Mouse (Mus musculus) layer of hippocampus, adult 11-12 months (tissue): ENCODE data around the gene Mast4.
A peak's percentile ranks its signal among the peaks of the same experiment; 100 is the strongest.

Experiments used
- DNase-seq: peaks from one replicate; pipeline ENCODE4 v3.0.0; 2022; ENCODE audit warnings: low spot score

Mast4 gene

DNA sequence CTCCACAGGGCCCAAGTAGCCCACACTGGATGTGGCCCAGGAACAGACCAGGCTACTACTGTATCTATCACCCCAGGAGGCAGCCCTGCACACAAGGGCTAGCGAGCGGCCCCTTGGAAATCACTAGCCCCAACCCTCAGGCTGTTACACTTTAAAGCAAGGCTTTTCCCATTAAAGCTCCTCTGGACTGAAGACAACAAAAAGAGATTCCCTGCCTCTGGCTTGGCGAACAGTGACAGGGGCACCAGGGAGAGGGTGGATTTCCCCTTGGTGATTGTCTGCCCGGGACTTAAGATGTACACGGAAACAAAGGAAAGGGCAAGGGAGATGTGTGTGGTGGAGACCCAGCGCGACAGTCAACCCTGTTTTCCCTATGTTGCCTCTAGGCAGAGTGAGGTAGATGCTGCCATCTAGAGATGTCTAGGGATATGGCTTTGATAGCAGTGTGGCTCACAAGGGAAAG lies 213.6 kb downstream of the Mast4 start:
- peak; percentile 29 for DNase-seq

DNA sequence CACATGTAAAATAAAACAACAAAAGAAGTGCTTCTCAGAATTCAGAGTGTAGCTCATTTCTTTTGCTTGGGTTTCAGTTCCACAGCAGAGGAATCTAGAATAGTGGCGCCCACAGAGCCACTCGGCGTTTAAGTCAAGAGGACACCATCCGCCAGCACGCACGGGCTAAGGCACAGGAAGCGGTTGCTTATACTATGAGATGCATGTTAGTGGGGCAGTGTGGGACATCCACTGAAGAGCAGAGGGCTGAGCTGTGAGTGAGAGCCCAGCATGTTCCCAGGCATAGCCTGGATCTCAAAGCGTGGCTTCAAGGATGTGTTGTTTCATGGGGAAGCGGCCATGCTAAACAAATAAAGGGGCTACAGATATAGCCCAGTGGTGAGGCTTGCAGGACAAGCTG lies 214.6 kb downstream of the Mast4 start:
- no peak for DNase-seq

DNA sequence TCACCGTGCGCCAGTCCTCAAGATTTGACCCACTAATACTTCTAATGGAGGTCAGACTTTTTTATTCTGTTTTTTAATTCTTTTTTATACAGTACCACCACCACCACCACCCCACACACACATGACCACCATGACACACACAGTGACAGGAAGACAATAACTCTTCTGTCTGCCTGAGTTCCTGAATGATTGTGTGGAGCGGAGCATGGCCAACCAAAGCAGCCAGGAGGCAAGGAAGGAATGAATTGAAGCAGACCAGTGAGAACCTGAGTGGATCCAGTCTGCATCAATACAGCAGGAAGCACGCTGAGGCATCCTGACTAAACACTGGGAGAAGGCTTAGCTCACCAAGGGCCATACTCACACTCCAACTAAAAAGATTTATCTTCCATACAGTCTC lies 219.2 kb downstream of the Mast4 start:
- DNase-seq = no peak

DNA sequence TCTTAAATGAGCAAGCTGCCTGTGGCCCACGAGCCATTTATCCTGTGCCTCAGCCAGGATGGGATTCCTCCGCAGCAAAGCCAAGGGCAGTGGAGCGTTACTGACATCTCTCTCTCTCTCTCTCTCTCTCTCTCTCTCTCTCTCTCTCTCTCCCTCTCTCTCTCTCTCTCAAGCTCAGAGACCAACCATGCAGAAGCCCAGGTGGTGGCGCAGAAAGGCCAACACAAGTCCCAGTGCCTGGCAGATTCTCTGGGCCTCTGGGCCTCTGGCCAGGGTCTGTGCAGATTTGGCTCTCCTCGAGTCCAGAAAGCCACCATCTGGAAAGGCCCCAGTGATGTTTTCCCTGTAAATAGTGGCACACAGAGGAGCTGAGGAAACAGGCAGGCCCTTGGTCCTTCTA lies 220.0 kb downstream of the Mast4 start:
- DNase-seq = peak; percentile 58

DNA sequence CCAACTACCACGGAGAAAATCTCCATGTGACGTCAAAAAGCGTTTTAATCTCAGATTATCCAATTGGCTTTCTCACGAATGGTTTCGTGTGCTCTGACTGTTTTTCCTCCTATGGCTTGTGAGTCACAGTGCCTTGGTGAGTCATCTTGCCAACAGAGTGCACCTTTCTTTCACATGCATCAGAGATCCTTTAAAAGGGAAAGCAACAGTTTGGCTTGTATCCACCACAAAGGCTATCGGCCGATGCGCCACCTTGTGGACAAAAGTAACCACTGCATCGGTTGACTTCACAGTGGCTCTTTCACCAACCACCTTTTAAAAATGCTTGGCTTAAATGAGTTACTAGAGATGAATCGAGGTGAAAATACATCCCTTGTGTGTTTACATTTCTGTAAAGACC lies 224.4 kb downstream of the Mast4 start:
- DNase-seq = peak; percentile 79

DNA sequence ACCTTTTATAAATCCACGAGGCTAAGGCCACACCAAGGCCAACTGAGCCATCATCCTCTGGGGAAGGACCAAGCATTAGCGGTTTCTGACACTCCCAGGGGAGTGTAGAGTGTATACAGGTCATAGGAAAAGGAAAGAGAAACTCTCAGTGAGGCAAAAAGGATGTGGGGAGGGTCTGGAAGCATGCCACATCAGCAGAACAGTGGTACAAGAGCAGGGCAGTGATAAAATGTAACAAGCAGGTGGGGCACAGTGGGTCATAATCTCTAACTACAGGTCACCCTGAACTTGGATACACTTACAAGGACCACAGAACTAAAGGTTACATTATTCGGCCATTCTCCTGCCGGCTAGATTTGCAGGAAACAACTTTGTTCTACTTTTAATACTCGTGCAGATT lies 226.9 kb downstream of the Mast4 start:
- no peak for DNase-seq

DNA sequence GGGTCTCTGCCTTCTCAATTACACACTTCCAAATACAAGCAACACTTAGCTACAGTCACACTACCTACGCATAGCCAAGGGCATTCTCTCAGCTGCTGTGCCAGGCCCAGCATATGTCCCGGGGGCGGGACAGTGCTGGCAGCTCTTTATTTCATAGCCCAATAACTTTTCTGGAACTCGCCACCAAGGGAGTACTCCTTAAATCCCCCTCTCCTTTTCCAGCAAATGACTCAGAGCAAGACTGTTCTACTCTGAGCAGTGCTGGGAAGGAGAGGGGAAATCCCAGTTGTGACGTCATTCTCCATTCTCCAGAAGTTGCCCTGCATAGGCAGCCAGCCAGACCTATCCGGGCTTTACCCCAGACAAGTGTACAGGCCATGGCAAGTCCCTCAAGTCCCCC lies 231.7 kb downstream of the Mast4 start:
- peak; percentile 37 for DNase-seq

DNA sequence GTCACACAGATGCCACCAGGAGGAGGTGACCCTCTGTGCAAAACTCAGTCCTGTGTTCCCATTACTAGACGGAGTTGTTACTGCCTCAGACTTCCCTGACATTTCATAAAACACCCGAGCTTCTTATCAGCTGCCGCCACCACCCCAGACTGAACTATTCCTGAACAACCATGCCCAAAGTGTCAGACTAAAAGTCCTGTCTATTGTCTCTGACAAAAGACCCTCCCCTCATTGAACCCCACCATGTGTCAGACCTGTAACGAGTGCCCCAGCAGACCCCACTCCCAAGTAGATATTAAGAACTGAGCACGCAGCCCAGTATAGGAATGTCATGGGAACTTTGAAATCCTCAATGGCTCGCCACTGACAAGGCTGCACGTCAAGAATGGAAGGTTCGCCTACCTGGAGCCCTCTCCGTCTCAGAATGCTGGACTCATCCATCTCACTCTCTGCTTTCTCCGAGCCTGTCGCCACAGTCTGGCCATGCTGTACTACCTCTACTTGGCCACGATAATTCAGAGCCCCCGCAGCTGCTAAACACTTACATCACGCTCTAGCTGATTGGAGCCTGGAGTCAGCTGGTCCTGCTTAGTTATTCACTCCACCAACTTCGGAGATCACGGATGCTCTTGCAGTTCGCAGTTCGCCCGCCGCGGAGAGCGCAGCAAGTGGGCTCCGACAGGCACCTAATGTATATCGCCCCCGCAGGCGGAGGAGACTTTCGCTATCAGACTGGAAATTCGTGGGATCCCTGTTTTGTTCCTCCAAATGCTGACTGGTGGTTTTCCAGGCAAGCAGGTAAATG lies 237.7 kb downstream of the Mast4 start:
- peak; percentile 73 for DNase-seq

DNA sequence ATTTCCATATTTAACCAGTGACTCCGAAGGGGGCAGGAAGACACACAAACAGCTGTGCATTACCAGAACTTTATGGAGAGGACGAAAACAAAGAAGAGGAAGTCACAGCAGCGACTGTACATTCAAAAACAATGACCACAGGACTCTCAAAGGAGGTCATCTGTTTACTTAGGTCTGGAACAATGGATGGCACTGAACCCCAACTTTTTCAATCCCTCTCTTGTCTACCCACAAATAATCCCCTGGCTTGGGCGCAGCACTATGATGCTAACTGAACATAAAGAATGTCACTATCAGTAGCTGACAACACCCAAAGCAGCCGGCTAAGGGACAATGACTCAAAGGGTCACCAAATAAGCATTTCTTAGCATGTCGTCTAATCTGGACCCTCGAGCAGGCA lies 238.8 kb downstream of the Mast4 start:
- no peak for DNase-seq

DNA sequence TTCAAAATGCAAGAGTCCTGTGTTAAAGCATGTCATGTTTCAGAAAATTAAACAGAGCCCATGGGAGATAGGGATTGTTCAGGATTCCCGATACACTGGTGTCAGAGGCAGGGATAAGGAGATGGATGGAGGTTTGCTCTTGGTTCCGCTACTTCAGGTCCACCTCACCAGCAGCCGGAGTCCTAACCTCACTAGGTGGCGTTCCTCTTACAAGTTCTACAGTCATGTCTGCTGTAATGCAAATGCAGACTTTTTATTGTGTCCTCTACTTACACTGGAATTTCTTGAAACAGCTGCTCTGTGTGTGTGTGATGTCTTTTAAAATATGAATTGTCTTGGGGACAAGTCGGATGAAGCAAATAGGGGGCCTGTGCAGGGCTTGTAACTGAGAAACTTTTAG lies 239.7 kb downstream of the Mast4 start:
- DNase-seq = no peak

DNA sequence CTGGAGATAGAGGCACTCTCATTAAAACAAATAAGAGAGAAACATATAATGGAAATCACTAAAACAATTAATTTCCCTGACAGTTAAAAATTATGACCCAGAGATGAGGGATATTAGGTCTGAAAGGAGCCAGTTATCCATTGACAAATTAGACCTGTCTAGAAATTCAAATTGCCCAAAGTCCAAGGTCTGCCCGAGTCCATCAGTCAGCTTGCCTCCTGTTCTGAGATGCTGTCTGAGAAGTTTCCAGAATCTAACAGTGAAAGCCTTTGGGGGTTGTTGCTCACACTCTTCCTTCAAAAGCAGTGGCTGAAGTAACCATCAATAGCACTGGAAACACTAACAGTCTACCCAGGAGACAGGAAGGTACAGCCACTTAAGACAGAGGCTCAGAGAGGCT lies 240.6 kb downstream of the Mast4 start:
- DNase-seq = no peak

DNA sequence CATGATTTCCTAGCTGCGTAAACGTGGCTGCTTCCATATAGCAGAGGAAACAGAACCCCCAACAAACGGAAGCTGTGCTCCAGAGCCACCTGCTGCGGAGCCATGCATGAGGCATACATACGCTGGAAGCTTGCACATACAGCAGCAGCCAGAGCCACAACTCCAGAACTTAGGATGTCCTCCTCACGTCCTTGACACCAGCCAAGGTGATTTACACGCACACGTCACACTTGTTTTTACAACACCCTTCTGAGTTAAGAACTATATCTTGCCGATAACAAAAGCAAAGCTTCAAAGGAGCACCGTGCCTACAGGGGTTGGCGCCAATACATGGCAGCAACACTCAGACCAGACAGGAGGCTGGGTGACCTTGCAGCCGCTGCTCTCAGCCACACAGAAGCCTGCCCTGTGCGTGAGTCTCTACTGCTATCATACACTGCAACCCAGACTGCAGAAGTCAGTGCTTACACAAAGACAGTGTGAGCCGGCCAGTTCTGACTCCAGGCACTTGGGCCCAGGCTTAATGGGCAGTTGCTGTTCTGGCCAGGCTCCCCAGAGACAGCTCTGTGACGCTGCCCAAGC lies 248.7 kb downstream of the Mast4 start:
- no peak for DNase-seq

DNA sequence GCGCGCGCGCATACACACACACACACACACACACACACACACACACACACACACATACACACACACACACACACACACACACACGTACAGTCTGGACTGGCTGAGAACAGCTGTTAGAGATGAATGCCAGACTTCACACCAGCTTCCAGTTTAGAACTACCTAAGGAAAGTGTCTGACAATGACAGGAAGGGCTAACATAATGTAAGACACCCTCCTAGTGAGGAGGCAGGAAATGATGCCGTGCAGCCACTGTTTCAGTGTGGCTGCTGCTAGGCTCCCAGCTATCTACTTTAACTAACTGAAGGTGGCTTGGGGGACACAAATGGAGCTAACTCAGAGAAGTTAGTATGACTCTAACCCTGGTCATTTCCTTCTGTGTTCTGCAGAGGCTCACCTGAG lies 251.4 kb downstream of the Mast4 start:
- DNase-seq = no peak

DNA sequence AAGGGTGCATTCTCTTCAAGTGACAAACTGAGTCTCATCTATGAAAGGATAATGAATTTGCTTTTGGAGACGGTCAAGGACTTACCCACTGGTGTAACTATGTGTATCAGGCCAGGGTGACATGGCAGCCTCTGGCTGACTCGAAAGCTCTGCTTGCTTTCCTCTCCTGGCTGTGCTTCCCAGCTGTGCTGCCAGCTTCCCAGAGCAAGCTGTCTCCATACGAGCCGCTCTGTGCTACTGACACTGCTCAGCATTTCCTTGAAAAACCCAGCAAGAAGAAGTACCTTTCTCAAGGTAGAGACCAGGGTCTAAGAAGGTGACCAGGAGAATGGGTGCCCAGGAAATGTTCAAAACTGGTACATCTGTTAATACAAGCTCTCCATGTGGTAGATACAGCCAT lies 254.5 kb downstream of the Mast4 start:
- DNase-seq = no peak

DNA sequence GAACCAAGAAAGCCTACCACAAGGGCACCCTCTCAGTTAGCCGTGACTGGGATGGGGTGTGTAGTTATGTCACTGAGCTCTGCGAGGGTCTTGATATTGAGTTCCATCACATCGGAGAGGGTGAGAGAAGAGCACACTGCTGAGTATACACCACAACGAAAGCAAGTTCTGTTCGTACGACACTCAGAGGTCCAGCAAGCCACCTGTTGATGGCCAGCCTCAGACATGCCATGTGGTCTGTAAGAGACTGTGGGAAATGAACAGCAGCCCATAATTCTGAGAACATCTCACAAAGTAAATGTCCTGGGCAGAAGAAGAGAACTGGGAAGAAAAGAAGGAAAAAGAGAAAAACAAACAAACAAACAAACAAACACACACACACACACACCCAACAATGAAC lies 255.5 kb downstream of the Mast4 start:
- DNase-seq = no peak

DNA sequence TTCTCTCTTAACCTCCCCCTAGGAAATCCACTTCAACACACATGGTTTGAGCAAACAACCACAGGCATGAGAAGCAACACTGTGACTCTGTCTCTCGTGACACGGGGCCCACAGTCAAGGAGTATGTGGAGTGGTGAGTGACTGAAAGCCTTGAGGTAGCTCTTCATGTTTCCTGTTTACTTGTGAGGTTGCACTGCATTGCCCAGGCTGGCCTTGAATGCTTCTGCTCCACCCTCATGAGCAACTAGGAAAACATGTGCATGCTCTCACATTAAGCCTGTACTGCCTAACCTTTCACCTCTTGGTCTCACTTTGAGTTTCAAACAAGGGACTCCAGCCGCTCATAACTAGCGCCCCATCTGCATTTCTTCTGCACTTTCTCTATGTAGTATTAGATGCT lies 260.8 kb downstream of the Mast4 start:
- no peak for DNase-seq

DNA sequence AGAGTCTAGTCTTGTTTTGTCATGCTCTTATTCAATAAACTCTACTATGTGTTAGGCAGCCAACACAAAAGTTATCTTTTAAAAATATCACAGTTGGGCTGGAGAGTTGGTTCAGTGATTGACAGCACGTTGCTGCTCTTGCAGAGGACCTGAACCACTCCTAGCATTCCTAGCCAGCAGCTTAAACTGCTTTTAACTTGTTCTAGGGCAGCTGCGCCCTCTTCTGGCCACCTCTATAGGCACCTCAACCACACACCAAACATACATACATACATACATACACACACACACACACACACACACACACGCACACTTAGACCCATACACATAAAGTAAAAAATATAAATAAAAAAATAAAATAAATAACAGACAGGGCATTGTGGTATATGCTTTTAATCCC lies 262.5 kb downstream of the Mast4 start:
- no peak for DNase-seq

DNA sequence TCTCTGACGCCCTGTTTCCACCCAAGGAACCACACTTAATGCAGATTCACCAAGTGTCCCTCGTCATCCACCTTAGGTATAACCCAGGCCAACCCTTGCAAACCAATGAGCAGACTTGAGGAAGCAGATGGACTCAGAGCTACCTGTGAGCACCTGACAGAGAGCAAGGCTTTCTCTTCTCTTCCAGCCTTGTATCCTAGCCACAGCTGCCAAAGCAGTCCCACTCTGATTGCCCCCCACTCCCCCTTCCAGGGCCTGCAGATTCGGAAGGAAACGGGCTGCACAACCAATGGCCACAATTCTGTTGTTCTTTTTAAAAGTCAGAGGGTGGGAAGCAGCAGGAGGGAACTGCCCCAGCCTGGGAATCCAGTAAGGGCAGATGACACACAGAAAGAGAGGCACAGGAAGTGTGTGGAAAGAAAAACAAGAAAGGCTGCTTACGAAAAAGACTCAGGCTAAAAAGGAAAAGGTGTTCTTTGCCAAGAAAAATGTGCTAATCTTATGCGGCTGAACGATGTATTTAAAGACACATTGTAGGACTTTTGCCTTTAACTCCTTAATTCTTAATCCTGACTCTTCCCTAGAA lies 266.6 kb downstream of the Mast4 start:
- no peak for DNase-seq

DNA sequence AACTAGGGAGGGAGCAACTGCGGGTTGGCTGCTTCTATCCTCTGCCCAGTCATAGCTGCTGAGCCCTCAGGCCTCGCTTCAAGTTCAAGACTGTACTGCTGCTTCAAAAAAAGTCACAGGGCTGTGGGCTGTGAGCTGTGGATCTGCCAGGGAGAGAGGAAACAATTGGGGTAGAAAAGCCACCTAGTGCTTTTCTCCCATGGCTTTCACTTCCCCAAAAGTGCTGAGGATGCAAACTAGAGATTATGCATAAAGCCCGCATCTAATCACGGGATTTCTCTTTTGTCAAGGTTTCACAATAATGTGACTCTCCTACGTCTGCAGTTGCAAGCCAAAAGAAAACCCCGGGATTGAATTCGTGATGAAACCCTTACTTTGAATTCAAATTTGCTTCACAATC lies 268.9 kb downstream of the Mast4 start:
- DNase-seq = no peak

DNA sequence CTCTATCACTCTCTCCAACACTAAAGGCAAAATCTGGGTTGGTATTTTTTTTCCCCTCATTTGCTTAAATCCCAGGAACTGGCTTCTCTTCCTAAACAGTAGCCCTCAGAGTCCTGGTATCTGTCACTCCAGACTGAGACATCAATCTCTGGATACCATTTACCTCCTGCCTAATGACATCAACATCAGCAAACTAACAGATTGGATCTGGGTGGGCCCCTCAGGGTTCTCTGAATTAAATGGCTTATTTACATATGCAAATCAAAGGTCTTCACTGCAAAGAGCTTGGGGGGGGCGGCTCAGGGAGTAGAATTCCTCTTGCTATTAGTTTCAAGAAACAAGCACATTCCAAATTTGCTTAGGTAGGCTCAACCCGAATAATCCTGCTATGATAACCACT lies 272.6 kb downstream of the Mast4 start:
- no peak for DNase-seq

DNA sequence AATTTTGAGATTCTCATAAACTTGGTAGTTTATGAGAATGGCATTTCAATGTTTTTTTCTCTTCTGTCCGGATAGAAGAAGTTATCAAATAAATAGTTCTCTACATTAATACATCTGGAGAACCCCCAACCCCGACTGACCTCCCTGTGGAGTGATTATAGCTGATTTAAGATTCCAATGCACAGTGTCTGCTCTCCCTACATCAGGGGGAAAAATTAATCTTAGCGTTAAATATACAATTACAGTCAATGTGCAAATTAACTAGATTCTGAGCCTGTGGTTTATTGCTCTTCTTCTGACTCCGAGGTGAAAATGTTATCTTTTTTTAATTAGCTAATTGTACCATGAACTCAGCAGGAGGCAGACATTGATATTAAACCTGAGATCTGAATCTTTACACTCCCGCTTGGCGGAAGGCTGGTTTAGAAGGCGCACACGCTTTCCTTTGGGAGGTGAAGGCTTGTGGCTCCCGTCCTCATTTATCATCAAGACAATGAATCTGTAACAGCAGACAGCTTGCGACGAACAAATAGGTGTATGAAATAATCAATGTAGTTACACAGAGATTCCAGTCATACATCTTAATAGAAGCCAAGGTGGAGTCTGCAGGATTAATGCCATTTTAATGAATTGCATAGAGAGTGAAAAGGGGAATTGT lies 274.2 kb downstream of the Mast4 start:
- DNase-seq = no peak

DNA sequence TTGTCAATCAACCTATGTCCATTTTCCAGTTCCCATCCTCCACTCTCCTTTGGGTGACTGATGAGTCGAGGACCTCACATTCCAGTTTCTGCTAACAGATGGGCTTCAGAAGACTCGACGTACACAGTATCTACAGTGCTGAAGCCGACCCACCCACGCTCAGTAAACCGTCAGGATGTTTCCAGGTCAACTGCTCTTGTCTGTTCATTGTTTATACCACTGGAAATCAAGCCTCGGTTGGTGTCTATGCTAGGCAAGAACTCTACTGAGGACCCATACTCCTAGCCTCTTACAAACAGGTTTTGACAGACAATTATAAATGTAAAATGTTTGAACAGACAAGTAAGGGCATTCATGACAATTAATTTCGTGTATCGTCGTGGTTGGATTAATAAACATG lies 277.8 kb downstream of the Mast4 start:
- no peak for DNase-seq

DNA sequence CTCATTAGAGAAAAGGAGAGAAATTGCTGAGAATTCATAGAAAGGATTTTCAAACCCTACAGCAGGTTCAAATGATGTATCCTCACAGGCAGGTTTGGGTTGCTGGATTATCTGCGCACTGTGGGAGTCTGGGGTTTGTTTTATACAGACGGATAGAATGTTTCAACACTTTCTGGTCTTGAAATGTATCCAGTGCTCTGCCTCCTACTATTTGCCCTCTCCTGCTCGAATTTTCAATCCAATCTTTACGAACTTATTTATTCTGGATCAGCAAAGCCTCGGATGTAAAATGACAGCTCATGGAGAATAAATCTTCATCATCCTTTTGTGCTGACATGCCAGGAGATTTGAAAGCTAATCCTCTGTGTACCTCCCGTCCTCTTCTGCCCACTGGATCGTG lies 281.6 kb downstream of the Mast4 start:
- DNase-seq = no peak
